Mouse (Mus musculus): ENCODE results near the gene Rgl1.

- TF ChIP-seq CTCF (IDR thresholded peaks at IDR 0.05; ENCODE audit: control insufficient read depth, insufficient read depth, insufficient read length) = no peak
- no peak for TF ChIP-seq USF1 (IDR thresholded peaks at IDR 0.05; ENCODE audit: low read depth)
- no peak for TF ChIP-seq MYOD1 (IDR thresholded peaks at IDR 0.05; ENCODE audit: control insufficient read depth, insufficient read length, low read depth)
Observed at GRCm38 (mm10) chr1:152570681-152571080, 195.5 kb downstream of the Rgl1 start.
